Mouse (Mus musculus) heart, postnatal 14 days (tissue): ENCODE results near the gene Fkbp5. TPM values are rescaled to one million over a fixed set of nuclear protein-coding genes. Genes with fewer than 3 reads are reported as not detected.
"Not testable (repeated sequence)": the region's sequence is repeated elsewhere in the genome, so short reads cannot be mapped to it uniquely, and the experiment has no call there.

Experiments used
- DNase-seq, 2 experiments: peaks; one replicate each; pipeline ENCODE4 v3.0.0; 2021 to 2022
- intact Hi-C: fragments of 180-260 bp; cut with DNase I; formaldehyde crosslinking; loops from one replicate; pipeline ENCODE4 v1.15.1; 2025
- microRNA-seq, 2 experiments: library from miRNA; unstranded; fragments of <30 nt; microRNA quantifications; one replicate each; pipeline ENCODE4 v1.2.0; 2021 to 2022
- total RNA-seq, 2 experiments: library from RNA; stranded (reverse); gene quantifications; 2 replicates each; pipeline ENCODE4 v1.2.3; 2021

Fkbp5 gene
- total RNA-seq, 2 experiments from 2014 or later = 36.9 to 41.0 TPM

GRCm38 (mm10) chr17:28358576-28359261 is 158.6 kb downstream of the Fkbp5 start:
- DNase-seq, intact Hi-C loops: not testable (repeated sequence)

- intact Hi-C loops = no loop called here
- peak in 1 of 2 experiments; percentile 44 for DNase-seq
Observed at GRCm38 (mm10) chr17:28355871-28356270, 161.5 kb downstream of the Fkbp5 start.

DNA sequence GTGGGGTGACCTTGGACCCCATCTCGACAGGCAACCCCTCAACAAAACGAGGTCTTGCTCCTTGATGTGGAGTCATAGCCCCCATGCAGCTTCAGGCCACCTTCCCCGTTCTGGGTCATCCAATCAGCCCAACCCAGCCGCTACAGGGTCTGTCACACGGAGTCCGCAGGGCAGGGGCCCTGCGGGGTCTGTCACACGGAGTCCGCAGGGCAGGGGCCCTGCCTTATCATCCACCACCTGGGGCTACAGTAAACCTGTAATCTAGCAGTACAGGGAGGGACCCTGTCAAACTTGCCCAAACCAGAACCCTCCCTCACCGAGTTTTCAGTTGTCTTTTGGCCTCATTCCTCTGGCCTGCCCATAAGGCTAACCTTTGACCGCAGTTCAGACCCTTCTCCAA is 165.3 kb downstream of the Fkbp5 start:
- DNase-seq = no peak
- intact Hi-C loops = no loop called here

DNA sequence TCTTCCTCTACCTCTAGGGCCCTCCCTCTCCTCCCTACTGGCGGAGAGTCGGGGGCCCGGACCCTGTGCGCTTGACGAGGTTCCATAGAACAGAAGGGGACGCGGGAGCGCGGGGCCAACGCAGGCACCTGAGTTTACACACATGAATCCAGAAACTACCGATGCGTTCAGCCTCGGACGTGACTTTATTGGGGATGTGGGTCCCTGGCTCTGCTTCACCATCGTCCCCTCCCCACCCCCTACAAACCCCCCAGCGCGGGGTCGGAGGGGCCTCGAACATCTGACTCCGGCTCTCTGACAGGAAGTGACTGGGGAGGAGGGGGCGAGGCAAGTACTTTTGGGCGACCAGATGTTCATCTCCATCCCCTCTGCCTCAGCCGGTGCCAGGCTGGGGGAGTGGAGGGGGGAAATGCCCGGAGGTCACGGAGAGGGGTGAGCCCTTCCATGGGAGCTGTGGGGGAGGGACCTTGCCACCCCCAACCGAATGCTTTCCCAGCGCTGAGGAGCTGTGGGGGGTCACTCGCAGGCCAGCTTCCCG is 165.9 kb downstream of the Fkbp5 start:
- intact Hi-C loops = no loop called here
- no peak for DNase-seq

GRCm38 (mm10) chr17:28350466-28351352 is 166.6 kb downstream of the Fkbp5 start, which contains the start of gene Tead3:
Tead3 (minus strand) TSS chr17:28350817.
- intact Hi-C loops = no loop called here
- DNase-seq = peak; percentile 85

DNA sequence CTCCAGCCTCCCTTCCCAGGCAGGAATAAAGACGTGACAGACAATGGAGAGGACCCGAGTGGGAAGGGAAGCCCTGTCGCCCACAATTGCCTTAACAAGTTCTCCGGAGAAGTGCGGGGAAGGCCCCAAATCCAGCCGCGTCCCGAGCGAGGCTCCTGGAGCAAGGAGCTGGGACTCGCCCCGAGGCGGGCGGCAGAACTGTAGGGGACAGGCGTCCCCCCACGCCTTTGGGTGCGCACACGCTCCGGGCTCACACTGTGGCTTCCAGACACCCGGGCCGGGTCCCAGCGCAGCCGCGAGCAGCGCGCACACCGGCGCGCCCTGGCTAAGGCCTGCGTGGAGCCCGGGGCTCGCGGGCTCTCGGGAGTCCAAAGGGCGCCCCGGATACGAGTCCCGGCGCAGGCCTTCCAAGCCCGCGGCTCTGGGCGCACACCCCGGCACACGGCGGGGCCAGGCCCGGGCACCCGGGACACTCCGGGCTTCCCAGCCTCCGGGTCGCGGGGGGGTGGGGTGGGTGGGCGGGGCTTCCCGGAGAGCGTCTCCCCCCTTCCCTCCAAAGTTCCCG is 167.3 kb downstream of the Fkbp5 start:
- peak; percentile 57 to 60 for DNase-seq
- intact Hi-C loops = no loop called here

DNA sequence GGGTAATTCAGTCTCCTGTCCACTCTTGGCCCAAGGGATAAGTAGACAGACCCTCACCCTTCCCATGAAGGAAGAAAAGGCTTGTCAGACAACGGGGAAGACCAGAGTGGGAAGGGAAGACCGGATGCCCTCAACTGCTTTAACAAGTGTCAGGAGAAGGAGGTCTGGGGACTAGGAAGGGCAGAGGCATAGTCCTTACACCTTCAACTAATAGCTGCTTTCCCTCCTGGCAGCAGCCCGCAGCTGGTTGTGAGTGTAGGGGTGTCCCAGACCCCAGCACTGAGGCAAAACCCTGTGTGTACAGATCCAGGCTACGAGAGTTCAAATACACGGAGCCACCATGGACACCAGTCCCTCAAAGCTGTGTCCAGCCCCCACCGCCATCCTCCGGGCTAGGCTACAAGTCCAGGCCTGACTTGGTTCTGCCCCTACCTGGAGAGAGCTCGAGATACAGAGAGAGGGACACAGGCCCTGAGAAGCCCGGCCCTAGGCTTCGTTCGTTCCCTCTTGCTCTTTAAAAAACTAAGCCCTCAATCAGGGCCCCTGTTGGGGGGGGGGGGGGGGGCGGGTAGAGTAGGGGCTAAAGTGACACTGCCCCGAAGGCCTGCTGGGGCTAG is 168.0 kb downstream of the Fkbp5 start:
- DNase-seq = no peak
- intact Hi-C loops = no loop called here

Small RNAs within 50 kb of the gene (microRNA-seq; reads per million reads assigned to microRNA genes)
- gene Gm25195 (0 reads per million in 2 experiments), gene Mir6969 (0 reads per million in 2 experiments)

Other genes with a start within 250 kb of the Fkbp5 start
- gene Fance, start 204.0 kb downstream of the Fkbp5 start, total RNA-seq = 10 to 100 TPM; 12.8 to 14.2 TPM
- 100 to 1,000 TPM; 411 to 471 TPM for gene Rpl10a, start 189.1 kb downstream of the Fkbp5 start, total RNA-seq
- 10 to 100 TPM; 12.3 to 19.2 TPM for gene Tead3, start 166.7 kb downstream of the Fkbp5 start, total RNA-seq
- gene Tulp1, start 152.3 kb downstream of the Fkbp5 start, total RNA-seq = under 1 TPM; 0.41 TPM
- gene Armc12, start 13.3 kb upstream of the Fkbp5 start, total RNA-seq = not detected
- not detected for gene Clpsl2, start 31.9 kb upstream of the Fkbp5 start, total RNA-seq
- not detected for gene Clps, start 43.2 kb upstream of the Fkbp5 start, total RNA-seq
- gene Lhfpl5, start 58.1 kb upstream of the Fkbp5 start, total RNA-seq = not detected
- 10 to 100 TPM; 34.9 to 35.2 TPM for gene Srpk1, start 105.2 kb upstream of the Fkbp5 start, total RNA-seq
- under 1 TPM; 0.59 to 0.62 TPM for gene Slc26a8, start 172.7 kb upstream of the Fkbp5 start, total RNA-seq
- 10 to 100 TPM; 51.2 to 51.4 TPM for gene Mapk14, start 173.8 kb upstream of the Fkbp5 start, total RNA-seq
- 1 to 10 TPM in 1 of 2 experiments, under 1 TPM in 1; 0.98 to 1.4 TPM for gene AC170998.1, start 208.6 kb upstream of the Fkbp5 start, total RNA-seq